In genomic region chr6:31155857-31156256, GRCm38 (mm10) we compare ENCODE assay signal across 8 mouse cellular contexts.
A peak's percentile ranks its signal among the peaks of the same experiment; 100 is the strongest.
DNase-seq lines count a peak whose midpoint lies in the region; ATAC-seq and TF ChIP-seq lines count a peak whose summit lies in the region.

No protein-coding gene starts in this region.

- no peak overlapping the region for H3K4me3 ChIP-seq in intestine, embryonic 14.5 days (ENCODE audit: low read depth, low read length)
- no peak overlapping the region for H3K4me3 ChIP-seq in intestine, embryonic 16.5 days (ENCODE audit: low read length)
- no peak overlapping the region for H3K4me3 ChIP-seq in CH12.LX (replicated peaks in 1 of 3; ENCODE audit: low read depth in 2 of 3, low read length in 2 of 3, poor library complexity in 1 of 3)
- H3K4me3 ChIP-seq in forebrain, embryonic 11.5 days (ENCODE audit: low read depth, low read length), result no peak overlapping the region

- no peak for ATAC-seq in intestine, embryonic 14.5 days (replicated peaks; ENCODE audit: low FRiP score, low TSS enrichment, low read depth)
- ATAC-seq in intestine, embryonic 16.5 days, result no peak
- no peak for ATAC-seq in forebrain, embryonic 11.5 days (replicated peaks; ENCODE audit: low FRiP score)

- DNase-seq in intestine, embryonic 14.5 days (ENCODE audit: low spot score), result peak; percentile 65
- DNase-seq in CH12.LX (ENCODE audit: extremely low read depth), result no peak
- DNase-seq in brain, embryonic 14.5 days (ENCODE audit: low read depth), result peak; percentile 90
- peak; percentile 56 for DNase-seq in forebrain, embryonic 11.5 days (ENCODE audit: low spot score)
- DNase-seq in kidney, postnatal 36 days, result peak; percentile 65 to 80
- peak; percentile 41 to 67 for DNase-seq in lung, postnatal 4 days
- DNase-seq in thymus, postnatal 4 days, result peak; percentile 61

- H3K4me1 ChIP-seq in intestine, embryonic 14.5 days (replicated peaks; ENCODE audit: control insufficient read depth, insufficient read depth, low read length), result peaks cover 3% of the 10 kb centered on the region; the same call in 1 of the 2 replicates
- peaks cover 11% of the 10 kb centered on the region for H3K4me1 ChIP-seq in intestine, embryonic 16.5 days (ENCODE audit: control insufficient read depth, insufficient read depth, low read length)
- H3K4me1 ChIP-seq in CH12.LX (ENCODE audit: control insufficient read depth in 1 of 2, insufficient read depth in 2 of 2), result peaks cover 33 to 78% of the 10 kb centered on the region in 2 experiments
- peaks cover 12% of the 10 kb centered on the region; the same call in 1 of the 2 replicates for H3K4me1 ChIP-seq in forebrain, embryonic 11.5 days (replicated peaks; ENCODE audit: control insufficient read depth, insufficient read depth, low read length)

- H3K9ac ChIP-seq in intestine, embryonic 14.5 days (ENCODE audit: low read length), result no peak overlapping the region
- H3K9ac ChIP-seq in intestine, embryonic 16.5 days (ENCODE audit: low read depth, low read length), result no peak overlapping the region
- no peak overlapping the region for H3K9ac ChIP-seq in CH12.LX (ENCODE audit: insufficient read depth, low read depth)
- no peak overlapping the region for H3K9ac ChIP-seq in forebrain, embryonic 11.5 days (ENCODE audit: low read length)

- no peak overlapping the region for H3K4me2 ChIP-seq in intestine, embryonic 14.5 days (ENCODE audit: low read length)
- no peak overlapping the region for H3K4me2 ChIP-seq in intestine, embryonic 16.5 days (ENCODE audit: low read depth, low read length)
- no peak overlapping the region for H3K4me2 ChIP-seq in CH12.LX (ENCODE audit: insufficient read depth, low read depth, poor library complexity, severe bottlenecking)
- no peak overlapping the region for H3K4me2 ChIP-seq in forebrain, embryonic 11.5 days (ENCODE audit: low read depth, low read length, severe bottlenecking)

- H3K79me2 ChIP-seq in CH12.LX (replicated peaks; ENCODE audit: control insufficient read depth, extremely low read depth, insufficient read depth, poor library complexity, severe bottlenecking), result 0 out of 2 replicates have a peak, but pooled peaks cover 9% of the 10 kb centered on the region

- no peak for TF ChIP-seq POLR2A in CH12.LX (IDR thresholded peaks at IDR 0.05; ENCODE audit: low read depth, low read length)
- no peak for TF ChIP-seq POLR2A in brain, embryonic 14.5 days (IDR thresholded peaks at IDR 0.05; ENCODE audit: borderline replicate concordance, extremely low read depth, insufficient read depth, insufficient read length, poor library complexity, severe bottlenecking)

- H3K27ac ChIP-seq in intestine, embryonic 14.5 days (ENCODE audit: low read depth), result no peak overlapping the region
- no peak overlapping the region for H3K27ac ChIP-seq in intestine, embryonic 16.5 days (ENCODE audit: low read length)
- H3K27ac ChIP-seq in CH12.LX (ENCODE audit: insufficient read depth, low read depth), result no peak overlapping the region
- H3K27ac ChIP-seq in forebrain, embryonic 11.5 days (ENCODE audit: low read depth, low read length), result no peak overlapping the region

- TF ChIP-seq CTCF in CH12.LX (conservative IDR thresholded peaks at IDR 0.05 in 1 of 2, IDR thresholded peaks at IDR 0.05 in 1 of 2; ENCODE audit: low read depth in 2 of 2, low read length in 2 of 2), result peak; percentile 53 to 72
- TF ChIP-seq CTCF in brain, embryonic 14.5 days (IDR thresholded peaks at IDR 0.05; ENCODE audit: borderline replicate concordance, extremely low read depth, insufficient read depth, insufficient read length), result peak; percentile 78

- no peak for TF ChIP-seq EP300 in CH12.LX (IDR thresholded peaks at IDR 0.05; ENCODE audit: low read length)

- 29% methylated on average over 5 of the region's 5 CpGs for WGBS in intestine, embryonic 14.5 days
- 28% methylated on average over 5 of the region's 5 CpGs for WGBS in intestine, embryonic 16.5 days
- 31% methylated on average over 5 of the region's 5 CpGs for WGBS in forebrain, embryonic 11.5 days

- peak; percentile 53 for TF ChIP-seq RAD21 in CH12.LX (IDR thresholded peaks at IDR 0.05; ENCODE audit: low read depth, low read length)

- H3K36me3 ChIP-seq in intestine, embryonic 14.5 days (ENCODE audit: control insufficient read depth, insufficient read depth, low read length), result no peaks in the 10 kb centered on the region
- H3K36me3 ChIP-seq in intestine, embryonic 16.5 days (ENCODE audit: control insufficient read depth, insufficient read depth, low read length), result no peaks in the 10 kb centered on the region
- H3K36me3 ChIP-seq in CH12.LX (replicated peaks in 1 of 2; ENCODE audit: control insufficient read depth in 1 of 2, insufficient read depth in 1 of 2, low read length in 1 of 2), result peaks cover 13 to 65% of the 10 kb centered on the region in 2 experiments
- H3K36me3 ChIP-seq in forebrain, embryonic 11.5 days (ENCODE audit: control insufficient read depth, insufficient read depth, low read length), result no peaks in the 10 kb centered on the region

- dilution Hi-C loops in CH12.LX (cut with MboI; ENCODE audit: extremely low pct_ligation_motif_present, extremely low pct_unique_long_range_greater_than_20kb, low sequenced_read_pairs), result no loop called here

- in situ Hi-C loops in CH12.LX (cut with MboI; ENCODE audit: low pct_ligation_motif_present, low pct_unique_long_range_greater_than_20kb, low sequenced_read_pairs), result no loop called here

- H3K27me3 ChIP-seq in intestine, embryonic 14.5 days (replicated peaks; ENCODE audit: control insufficient read depth, insufficient read depth, low read length), result no peaks in the 10 kb centered on the region
- H3K27me3 ChIP-seq in intestine, embryonic 16.5 days (replicated peaks; ENCODE audit: control insufficient read depth, insufficient read depth, low read length), result no peaks in the 10 kb centered on the region
- H3K27me3 ChIP-seq in CH12.LX (replicated peaks), result no peaks in the 10 kb centered on the region
- H3K27me3 ChIP-seq in forebrain, embryonic 11.5 days (ENCODE audit: control insufficient read depth, insufficient read depth, low read length), result no peaks in the 10 kb centered on the region

- no peaks in the 10 kb centered on the region for H3K9me3 ChIP-seq in intestine, embryonic 14.5 days (ENCODE audit: control insufficient read depth, low read length)
- H3K9me3 ChIP-seq in intestine, embryonic 16.5 days (ENCODE audit: control insufficient read depth, low read length), result no peaks in the 10 kb centered on the region
- H3K9me3 ChIP-seq in CH12.LX (replicated peaks; ENCODE audit: low read length), result no peaks in the 10 kb centered on the region
- no peaks in the 10 kb centered on the region for H3K9me3 ChIP-seq in forebrain, embryonic 11.5 days (ENCODE audit: control insufficient read depth, low read length)

TF ChIP-seq in CH12.LX, 34 proteins besides CTCF, POLR2A, EP300 and RAD21:
- no peak for TF ChIP-seq ZNF384 (IDR thresholded peaks at IDR 0.05; ENCODE audit: low read depth, low read length)
- TF ChIP-seq ELF1 (IDR thresholded peaks at IDR 0.05; ENCODE audit: low read depth, low read length), result no peak
- TF ChIP-seq JUND (conservative IDR thresholded peaks at IDR 0.05; ENCODE audit: low read depth, low read length), result no peak
- TF ChIP-seq GABPA (IDR thresholded peaks at IDR 0.05; ENCODE audit: insufficient replicate concordance, low read depth, low read length), result no peak
- TF ChIP-seq SMC3 (IDR thresholded peaks at IDR 0.05; ENCODE audit: low read depth, low read length), result peak; percentile 81
- no peak for TF ChIP-seq MEF2A (IDR thresholded peaks at IDR 0.05; ENCODE audit: borderline replicate concordance, low read depth, low read length)
- no peak for TF ChIP-seq ZKSCAN1 (IDR thresholded peaks at IDR 0.05; ENCODE audit: borderline replicate concordance, low read depth, low read length)
